Mouse (Mus musculus) embryonic fibroblast, embryonic 13.5 days (primary cell): ENCODE measurements around the gene Igfbp2. TPM values are rescaled to one million over a fixed set of nuclear protein-coding genes. Genes with fewer than 3 reads are reported as not detected.

Source experiments
- H3K27ac ChIP-seq: 2 replicates; pipeline ENCODE4 v1.5.1; 2012; ENCODE audit warnings: low read length, control low read depth, inconsistent platforms; ENCODE audit not compliant: insufficient read depth
- H3K4me1 ChIP-seq: 2 replicates; pipeline ENCODE4 v1.6.1; 2011; ENCODE audit warnings: low read length; ENCODE audit not compliant: control insufficient read depth, insufficient read depth
- H3K4me3 ChIP-seq: 2 replicates; pipeline ENCODE4 v1.5.1; 2011; ENCODE audit warnings: mild to moderate bottlenecking, control low read depth, low read length; ENCODE audit not compliant: insufficient read depth
- CTCF ChIP-seq: IDR thresholded peaks from 2 replicates; pipeline ENCODE4 v1.5.1; 2011; ENCODE audit warnings: mild to moderate bottlenecking, control low read depth, low read length, moderate library complexity, borderline replicate concordance; ENCODE audit not compliant: insufficient read depth
- POLR2A ChIP-seq: IDR thresholded peaks from 2 replicates; pipeline ENCODE4 v1.6.1; 2011; ENCODE audit warnings: low read depth, mild to moderate bottlenecking, control low read depth, low read length, moderate library complexity
- polyA plus RNA-seq: library from polyadenylated mRNA; stranded (reverse); fragments of >200 nt; gene quantifications from 2 replicates; pipeline ENCODE4 v1.2.4, GENCODE M21; 2011; ENCODE audit warnings: low read depth; ENCODE audit not compliant: missing spikeins, insufficient read length

Gene Igfbp2
- polyA plus RNA-seq, 1 experiment = 641 TPM

DNA sequence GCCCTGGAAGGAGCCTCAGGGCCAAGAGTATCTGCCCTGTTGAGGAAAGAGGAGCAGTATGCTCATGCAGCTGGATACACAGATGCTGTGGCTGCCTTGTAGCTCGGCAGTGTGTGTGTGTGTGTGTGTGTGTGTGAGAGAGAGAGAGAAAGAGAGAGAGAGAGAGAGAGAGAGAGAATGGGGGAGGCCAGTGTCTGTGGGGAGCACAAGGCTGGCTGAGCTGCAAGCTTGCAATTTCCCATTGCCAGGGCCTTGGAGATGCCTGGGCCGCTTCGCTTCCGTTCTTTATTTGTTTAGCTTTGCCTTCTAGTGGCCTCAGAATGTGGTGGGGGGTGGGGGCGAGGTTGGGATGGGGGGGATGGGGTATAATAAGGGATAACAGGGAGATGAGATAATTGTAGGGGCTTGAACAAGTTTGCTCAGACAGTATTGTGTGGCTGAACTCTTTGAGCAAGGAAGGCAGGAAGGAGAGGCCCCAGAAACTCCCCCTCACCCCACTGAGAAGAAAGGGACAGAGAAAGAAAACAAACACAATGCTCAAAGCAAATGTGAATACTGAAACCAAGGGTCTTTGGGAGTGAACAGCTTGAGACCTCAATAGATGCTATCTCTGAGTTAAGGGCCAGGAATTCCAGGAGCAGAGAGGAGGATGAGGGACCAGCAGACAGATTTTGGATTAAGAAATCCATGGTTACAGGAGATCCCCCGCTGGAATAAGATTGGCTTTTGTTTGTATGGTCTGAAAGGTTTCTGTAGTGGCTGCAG is 10.5 kb upstream of the Igfbp2 start:
- H3K4me1 ChIP-seq = no peaks in the 10 kb centered on the region
- H3K27ac ChIP-seq = no peak overlapping the region
- H3K4me3 ChIP-seq = no peak overlapping the region
- TF ChIP-seq CTCF (no peak), POLR2A (no peak)

DNA sequence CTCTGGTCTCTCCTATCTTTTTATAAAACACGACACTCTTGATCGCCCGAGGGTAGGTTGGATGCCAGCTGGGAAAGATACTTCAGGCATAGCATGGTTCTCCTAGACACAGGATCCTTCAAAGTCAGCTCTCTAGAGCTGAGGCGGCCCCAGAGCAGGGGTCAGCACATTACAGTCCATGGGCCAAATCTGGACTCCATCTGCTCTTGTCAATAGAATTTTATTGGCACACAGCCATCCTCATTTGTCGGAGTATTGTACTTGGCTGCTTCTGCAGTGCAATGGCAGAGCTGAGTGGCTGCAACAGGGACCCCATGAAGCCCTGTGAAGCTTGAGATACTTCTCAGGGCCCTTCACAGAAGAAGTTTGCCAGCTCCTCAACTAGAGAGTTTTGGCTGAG is 9.1 kb upstream of the Igfbp2 start:
- Histone ChIP-seq H3K4me3 (no peak overlapping the region), H3K4me1 (no peaks in the 10 kb centered on the region), H3K27ac (no peak overlapping the region)
- TF ChIP-seq POLR2A (no peak), CTCF (no peak)

DNA sequence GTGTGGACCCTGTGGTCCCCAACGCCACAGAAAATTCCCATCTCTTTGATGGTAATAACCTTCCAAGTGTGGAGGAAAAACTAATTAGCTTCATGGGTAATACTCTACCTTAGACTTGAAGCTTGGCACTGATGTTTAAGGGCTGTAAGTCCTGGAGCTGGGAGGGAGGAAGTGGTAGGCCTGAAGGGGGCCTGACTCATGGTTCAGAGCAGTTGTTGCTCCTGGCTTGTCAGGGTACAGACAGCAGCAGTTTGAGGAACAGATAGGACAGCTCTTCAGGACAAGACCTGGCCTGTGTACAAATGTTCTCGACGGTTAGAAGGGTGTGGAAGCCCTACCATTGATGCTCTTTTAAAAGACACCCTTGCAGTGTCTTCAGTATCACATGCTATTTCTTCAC is 8.7 kb upstream of the Igfbp2 start:
- Histone ChIP-seq H3K4me3 (no peak overlapping the region), H3K4me1 (no peaks in the 10 kb centered on the region), H3K27ac (no peak overlapping the region)
- TF ChIP-seq CTCF (no peak), POLR2A (no peak)

DNA sequence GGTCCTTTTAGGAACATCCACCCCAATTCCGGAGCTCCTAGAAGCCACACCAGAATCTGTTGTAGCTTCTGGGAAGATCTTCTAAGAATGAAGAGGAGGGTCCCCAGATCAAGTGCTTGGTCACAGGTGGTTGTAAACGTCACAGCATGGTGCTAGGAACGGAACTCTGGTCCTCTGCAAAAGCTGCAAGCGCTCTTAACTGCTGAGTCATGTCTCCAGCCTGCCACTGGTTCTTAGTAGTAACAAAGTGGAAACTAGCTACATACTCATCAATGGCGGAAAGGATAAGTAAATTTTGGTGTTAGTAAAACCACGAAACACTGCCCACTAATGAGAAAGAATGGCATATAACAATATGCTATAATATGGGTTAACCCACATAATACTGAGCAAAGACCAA is 4.3 kb upstream of the Igfbp2 start:
- TF ChIP-seq CTCF = no peak
- TF ChIP-seq POLR2A = no peak
- H3K4me3 ChIP-seq = no peak overlapping the region
- H3K4me1 ChIP-seq = no peaks in the 10 kb centered on the region
- H3K27ac ChIP-seq = no peak overlapping the region

DNA sequence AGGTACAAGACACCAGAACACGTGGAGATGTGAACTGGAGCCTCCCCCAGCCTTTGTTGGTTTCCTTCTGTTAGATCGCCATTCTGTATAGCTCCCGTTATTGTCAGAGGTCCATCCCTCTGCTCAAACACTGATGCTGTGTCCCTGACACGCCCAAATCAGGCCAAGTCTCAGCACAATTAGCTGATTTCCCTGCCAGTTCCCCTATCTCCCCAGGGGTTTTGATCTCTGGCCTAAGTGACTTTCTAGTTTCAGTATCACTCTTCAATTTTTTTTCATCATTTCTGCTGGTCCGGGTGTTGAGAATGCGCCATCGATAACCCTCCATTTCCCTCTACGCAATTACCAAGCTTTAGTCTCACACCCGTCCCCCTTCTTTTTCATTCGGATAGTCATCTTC is 1.4 kb upstream of the Igfbp2 start:
- Histone ChIP-seq H3K4me3 (no peak overlapping the region), H3K27ac (no peak overlapping the region), H3K4me1 (no peaks in the 10 kb centered on the region)
- TF ChIP-seq CTCF (no peak), POLR2A (no peak)

DNA sequence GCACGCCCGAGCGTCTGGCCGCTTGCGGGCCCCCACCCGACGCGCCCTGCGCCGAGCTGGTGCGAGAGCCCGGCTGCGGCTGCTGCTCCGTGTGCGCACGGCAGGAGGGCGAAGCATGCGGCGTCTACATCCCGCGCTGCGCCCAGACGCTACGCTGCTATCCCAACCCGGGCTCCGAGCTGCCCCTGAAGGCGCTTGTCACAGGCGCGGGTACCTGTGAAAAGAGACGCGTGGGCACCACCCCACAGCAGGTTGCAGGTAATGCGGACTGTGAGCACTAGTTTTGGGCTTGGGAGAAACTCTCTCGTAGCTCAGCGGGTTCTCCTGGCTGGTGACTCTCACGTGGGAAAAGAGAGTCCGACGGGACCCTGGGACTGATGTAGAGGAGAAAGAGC is 401 bp downstream of the Igfbp2 start:
- Histone ChIP-seq H3K27ac (no peak overlapping the region), H3K4me3 (peak overlapping the region; percentile 34), H3K4me1 (no peaks in the 10 kb centered on the region)
- TF ChIP-seq POLR2A = no peak
- no peak for TF ChIP-seq CTCF

DNA sequence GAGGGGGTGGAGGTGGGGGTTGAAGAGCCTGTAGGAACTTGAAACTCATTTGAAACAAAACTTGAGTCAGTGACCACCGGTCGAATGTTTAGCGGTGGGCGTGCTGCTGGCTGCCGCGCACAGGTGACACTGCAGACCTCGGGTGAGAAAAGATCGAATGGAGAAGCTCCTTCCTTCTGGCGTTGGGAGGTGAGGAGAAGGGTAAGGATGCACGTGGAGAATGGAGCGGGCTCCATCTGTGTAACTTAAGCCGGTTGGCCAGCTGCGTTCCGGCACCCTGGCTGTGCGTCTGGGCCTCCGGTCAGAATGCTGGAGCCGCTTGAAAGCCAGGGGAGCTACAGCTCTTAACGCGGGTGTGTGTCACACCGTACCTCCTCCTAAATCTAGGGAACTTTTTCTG is 983 bp downstream of the Igfbp2 start:
- peak overlapping the region; percentile 34 for H3K4me3 ChIP-seq
- H3K4me1 ChIP-seq = no peaks in the 10 kb centered on the region
- H3K27ac ChIP-seq = no peak overlapping the region
- TF ChIP-seq POLR2A = peak; percentile 37; the same call in 1 of the 2 replicates
- no peak for TF ChIP-seq CTCF

DNA sequence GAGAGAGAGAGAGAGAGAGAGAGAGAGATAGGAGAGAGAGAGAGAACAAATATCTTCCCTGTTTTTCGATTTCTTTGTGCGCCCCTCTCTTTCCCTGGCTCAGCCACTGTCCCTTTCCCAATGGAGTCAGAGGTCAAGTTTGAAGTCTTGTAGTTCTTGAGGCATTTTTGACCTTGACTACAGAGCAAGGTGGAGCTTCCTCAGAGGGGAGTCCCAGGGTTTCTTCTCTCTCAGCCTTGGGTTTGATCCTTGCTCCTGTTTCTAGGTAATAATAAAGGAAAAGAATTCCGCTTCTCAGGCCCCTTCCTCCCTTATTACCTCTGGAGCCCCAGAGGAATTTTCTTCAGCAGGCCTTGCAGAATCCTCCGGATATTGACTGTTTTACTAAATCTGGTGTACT is 1.6 kb downstream of the Igfbp2 start:
- Histone ChIP-seq H3K4me1 (no peaks in the 10 kb centered on the region), H3K27ac (no peak overlapping the region), H3K4me3 (no peak overlapping the region)
- no peak for TF ChIP-seq CTCF
- no peak for TF ChIP-seq POLR2A

DNA sequence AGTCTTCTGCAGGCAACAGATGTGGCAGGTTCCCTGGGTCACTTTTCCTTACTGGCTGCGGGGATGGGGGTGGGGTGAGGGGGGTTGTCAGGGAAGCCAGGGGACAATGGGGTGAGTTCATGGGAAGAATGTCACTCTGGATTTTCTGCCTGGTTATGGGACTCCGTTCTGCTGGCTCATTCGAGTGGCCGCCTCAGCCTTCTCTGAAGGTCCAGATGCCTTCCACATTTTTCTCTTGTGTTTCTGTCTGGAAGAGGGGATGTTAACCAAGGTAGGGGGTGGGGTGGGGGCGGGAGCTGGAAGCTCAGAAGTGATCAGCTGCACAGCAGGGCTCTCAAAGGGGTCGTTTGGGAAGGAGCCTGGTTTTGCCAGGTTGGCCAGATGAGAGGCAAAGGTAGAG is 2.1 kb downstream of the Igfbp2 start:
- H3K4me3 ChIP-seq = no peak overlapping the region; the same call in 1 of the 2 replicates
- TF ChIP-seq POLR2A (no peak), CTCF (no peak)
- H3K27ac ChIP-seq = no peak overlapping the region
- no peaks in the 10 kb centered on the region for H3K4me1 ChIP-seq

DNA sequence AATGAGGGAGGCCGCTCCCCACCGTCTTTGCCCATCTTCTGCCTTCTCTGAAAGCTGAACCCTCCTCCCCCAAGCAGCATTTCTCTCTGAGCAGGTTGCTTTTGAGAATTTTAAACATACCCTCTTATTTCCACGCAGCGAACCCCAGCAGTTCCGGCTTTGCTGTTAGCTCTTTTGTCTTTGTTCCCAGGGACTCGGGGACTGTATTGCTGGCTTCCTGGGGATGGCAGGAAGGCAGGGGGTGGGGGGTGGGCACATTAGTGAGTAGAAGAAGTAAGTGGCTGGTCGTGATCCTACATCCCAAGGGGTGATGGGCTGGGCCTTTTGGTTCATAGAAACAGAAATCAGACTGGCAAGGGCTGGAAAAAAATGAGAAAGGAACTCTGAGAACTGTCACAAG is 2.6 kb downstream of the Igfbp2 start:
- Histone ChIP-seq H3K27ac (no peak overlapping the region), H3K4me3 (no peak overlapping the region; the same call in 1 of the 2 replicates), H3K4me1 (no peaks in the 10 kb centered on the region)
- TF ChIP-seq CTCF = no peak
- TF ChIP-seq POLR2A = no peak
